Mouse (Mus musculus): ENCODE measurements at regions not wholly inside any gene's neighbourhood (a gene's known extent, or its start where the extent isn't known, plus 50 kb on each side); places are given as distances from the start of the nearest gene placed in this dataset.
A peak's percentile ranks its signal among the peaks of the same experiment; 100 is the strongest.
"Not testable (repeated sequence)": the region's sequence is repeated elsewhere in the genome, so short reads cannot be mapped to it uniquely, and the experiment has no call there.

GRCm38 (mm10) chr13:113454490-113455295, 161.7 kb downstream of the BC067074 start:
- no peak overlapping the region for H3ac ChIP-seq (ENCODE audit: control insufficient read depth, insufficient read length, low read depth)
- no peaks in the 10 kb centered on the region for H3K27me3 ChIP-seq (ENCODE audit: control insufficient read depth, insufficient read depth, insufficient read length)
- TF ChIP-seq MAX (IDR thresholded peaks at IDR 0.05): no peak
- TF ChIP-seq MYOD1 (IDR thresholded peaks at IDR 0.05; ENCODE audit: control insufficient read depth, insufficient read length, low read depth): peak; percentile 96
- no peaks in the 10 kb centered on the region for H3K79me2 ChIP-seq (ENCODE audit: control insufficient read depth, insufficient read depth)
- H3K4me3 ChIP-seq (ENCODE audit: insufficient read depth, poor library complexity, severe bottlenecking): no peak overlapping the region
- H3K36me3 ChIP-seq (ENCODE audit: control insufficient read depth, insufficient read depth): no peaks in the 10 kb centered on the region
- H3K79me3 ChIP-seq (ENCODE audit: low read depth): no peaks in the 10 kb centered on the region

GRCm38 (mm10) chr13:113448378-113448777, 155.4 kb downstream of the BC067074 start:
- no peak for TF ChIP-seq USF1 (IDR thresholded peaks at IDR 0.05; ENCODE audit: low read depth)
- TF ChIP-seq MYOG (IDR thresholded peaks at IDR 0.05; ENCODE audit: control insufficient read depth, extremely low read depth, insufficient read length): no peak
- no peak for TF ChIP-seq CTCF (IDR thresholded peaks at IDR 0.05; ENCODE audit: control insufficient read depth, insufficient read depth, insufficient read length)
- TF ChIP-seq FOSL1 (IDR thresholded peaks at IDR 0.05; ENCODE audit: insufficient read depth, low read length, poor library complexity, severe bottlenecking): no peak
- no peak for TF ChIP-seq MAX (IDR thresholded peaks at IDR 0.05)
- TF ChIP-seq CEBPB (IDR thresholded peaks at IDR 0.05; ENCODE audit: low read depth): no peak
- no peak for TF ChIP-seq MYOD1 (IDR thresholded peaks at IDR 0.05; ENCODE audit: control insufficient read depth, insufficient read length, low read depth)

GRCm38 (mm10) chr13:113446226-113446625, 153.3 kb downstream of the BC067074 start:
- Histone ChIP-seq H3K36me3 (ENCODE audit: control insufficient read depth, insufficient read depth) (no peaks in the 10 kb centered on the region), H3K27me3 (ENCODE audit: control insufficient read depth, insufficient read depth, insufficient read length) (no peaks in the 10 kb centered on the region), H3ac (ENCODE audit: control insufficient read depth, insufficient read length, low read depth) (no peak overlapping the region), H3K4me3 (ENCODE audit: insufficient read depth, poor library complexity, severe bottlenecking) (no peak overlapping the region), H3K79me3 (ENCODE audit: low read depth) (no peaks in the 10 kb centered on the region), H3K79me2 (ENCODE audit: control insufficient read depth, insufficient read depth) (no peaks in the 10 kb centered on the region)
- TF ChIP-seq USF1 (IDR thresholded peaks at IDR 0.05; ENCODE audit: low read depth) (no peak), CTCF (IDR thresholded peaks at IDR 0.05; ENCODE audit: control insufficient read depth, insufficient read depth, insufficient read length) (no peak), FOSL1 (IDR thresholded peaks at IDR 0.05; ENCODE audit: insufficient read depth, low read length, poor library complexity, severe bottlenecking) (no peak), MAX (IDR thresholded peaks at IDR 0.05) (no peak), MYOD1 (IDR thresholded peaks at IDR 0.05; ENCODE audit: control insufficient read depth, insufficient read length, low read depth) (no peak), MYOG (IDR thresholded peaks at IDR 0.05; ENCODE audit: control insufficient read depth, extremely low read depth, insufficient read length) (no peak), CEBPB (IDR thresholded peaks at IDR 0.05; ENCODE audit: low read depth) (no peak)

More at GRCm38 (mm10) chr13:113448378-113448777, 155.4 kb downstream of the BC067074 start:
- no peaks in the 10 kb centered on the region for H3K36me3 ChIP-seq (ENCODE audit: control insufficient read depth, insufficient read depth)
- H3ac ChIP-seq (ENCODE audit: control insufficient read depth, insufficient read length, low read depth): no peak overlapping the region
- no peaks in the 10 kb centered on the region for H3K27me3 ChIP-seq (ENCODE audit: control insufficient read depth, insufficient read depth, insufficient read length)
- no peaks in the 10 kb centered on the region for H3K79me3 ChIP-seq (ENCODE audit: low read depth)
- no peaks in the 10 kb centered on the region for H3K79me2 ChIP-seq (ENCODE audit: control insufficient read depth, insufficient read depth)
- no peak overlapping the region for H3K4me3 ChIP-seq (ENCODE audit: insufficient read depth, poor library complexity, severe bottlenecking)

GRCm38 (mm10) chr13:113444481-113444880, 151.5 kb downstream of the BC067074 start:
- not testable (repeated sequence) for H3K79me2 ChIP-seq (ENCODE audit: control insufficient read depth, insufficient read depth); H3ac ChIP-seq (ENCODE audit: control insufficient read depth, insufficient read length, low read depth); H3K36me3 ChIP-seq (ENCODE audit: control insufficient read depth, insufficient read depth); H3K4me3 ChIP-seq (ENCODE audit: insufficient read depth, poor library complexity, severe bottlenecking); H3K27me3 ChIP-seq (ENCODE audit: control insufficient read depth, insufficient read depth, insufficient read length); H3K79me3 ChIP-seq (ENCODE audit: low read depth)

GRCm38 (mm10) chr13:113443078-113443477, 150.1 kb downstream of the BC067074 start:
- TF ChIP-seq MYOD1 (IDR thresholded peaks at IDR 0.05; ENCODE audit: control insufficient read depth, insufficient read length, low read depth) (no peak), CTCF (IDR thresholded peaks at IDR 0.05; ENCODE audit: control insufficient read depth, insufficient read depth, insufficient read length) (no peak), USF1 (IDR thresholded peaks at IDR 0.05; ENCODE audit: low read depth) (no peak), MAX (IDR thresholded peaks at IDR 0.05) (no peak), CEBPB (IDR thresholded peaks at IDR 0.05; ENCODE audit: low read depth) (no peak), MYOG (IDR thresholded peaks at IDR 0.05; ENCODE audit: control insufficient read depth, extremely low read depth, insufficient read length) (no peak), FOSL1 (IDR thresholded peaks at IDR 0.05; ENCODE audit: insufficient read depth, low read length, poor library complexity, severe bottlenecking) (no peak)
- no peaks in the 10 kb centered on the region for H3K27me3 ChIP-seq (ENCODE audit: control insufficient read depth, insufficient read depth, insufficient read length)
- no peak overlapping the region for H3K4me3 ChIP-seq (ENCODE audit: insufficient read depth, poor library complexity, severe bottlenecking)
- no peak overlapping the region for H3ac ChIP-seq (ENCODE audit: control insufficient read depth, insufficient read length, low read depth)
- no peaks in the 10 kb centered on the region for H3K79me2 ChIP-seq (ENCODE audit: control insufficient read depth, insufficient read depth)
- no peaks in the 10 kb centered on the region for H3K36me3 ChIP-seq (ENCODE audit: control insufficient read depth, insufficient read depth)
- H3K79me3 ChIP-seq (ENCODE audit: low read depth): no peaks in the 10 kb centered on the region

GRCm38 (mm10) chr13:113442169-113442568, 149.2 kb downstream of the BC067074 start:
- Histone ChIP-seq H3ac (ENCODE audit: control insufficient read depth, insufficient read length, low read depth) (no peak overlapping the region), H3K27me3 (ENCODE audit: control insufficient read depth, insufficient read depth, insufficient read length) (no peaks in the 10 kb centered on the region), H3K36me3 (ENCODE audit: control insufficient read depth, insufficient read depth) (no peaks in the 10 kb centered on the region), H3K79me2 (ENCODE audit: control insufficient read depth, insufficient read depth) (no peaks in the 10 kb centered on the region), H3K79me3 (ENCODE audit: low read depth) (no peaks in the 10 kb centered on the region), H3K4me3 (ENCODE audit: insufficient read depth, poor library complexity, severe bottlenecking) (no peak overlapping the region)
- TF ChIP-seq MYOD1 (IDR thresholded peaks at IDR 0.05; ENCODE audit: control insufficient read depth, insufficient read length, low read depth) (no peak), CEBPB (IDR thresholded peaks at IDR 0.05; ENCODE audit: low read depth) (no peak)

Measured in C2C12 (cell line).